Mouse (Mus musculus) forebrain, embryonic 16.5 days (tissue): Measurements from ENCODE around the gene Trub1. TPM values are rescaled to one million over a fixed set of nuclear protein-coding genes. Genes with fewer than 3 reads are reported as not detected.

Experiments used
- ATAC-seq: fragments of 200-750 bp; cut with Nextera tagmentation; 2 replicates; pipeline ENCODE4 v1.8.0; 2017; ENCODE audit warnings: mild to moderate bottlenecking, moderate library complexity
- H3K27ac ChIP-seq: fragments of 300-500 bp; sonication (generic); 2 replicates; pipeline ENCODE4 v1.5.1; 2014; ENCODE audit warnings: low read length, control low read depth
- H3K27me3 ChIP-seq: fragments of 300-500 bp; sonication (generic); replicated peaks from 2 replicates; pipeline ENCODE4 v1.6.1; 2014; ENCODE audit warnings: low read length; ENCODE audit not compliant: control insufficient read depth, insufficient read depth
- H3K36me3 ChIP-seq: fragments of 300-500 bp; sonication (generic); 2 replicates; pipeline ENCODE4 v1.6.1; 2014; ENCODE audit not compliant: control insufficient read depth, insufficient read depth
- H3K4me1 ChIP-seq: fragments of 300-500 bp; sonication (generic); replicated peaks from 2 replicates; pipeline ENCODE4 v1.6.1; 2014; ENCODE audit warnings: low read length; ENCODE audit not compliant: control insufficient read depth, insufficient read depth
- H3K4me2 ChIP-seq: fragments of 300-500 bp; sonication (generic); 2 replicates; pipeline ENCODE4 v1.6.1; 2014; ENCODE audit warnings: mild to moderate bottlenecking, low read length, control low read depth
- H3K4me3 ChIP-seq: fragments of 300-500 bp; sonication (generic); replicated peaks from 2 replicates; pipeline ENCODE4 v1.5.1; 2014; ENCODE audit warnings: mild to moderate bottlenecking, low read length, control low read depth
- H3K9ac ChIP-seq: fragments of 300-500 bp; sonication (generic); replicated peaks from 2 replicates; pipeline ENCODE4 v1.6.1; 2014; ENCODE audit warnings: low read depth, low read length, control low read depth
- H3K9me3 ChIP-seq: fragments of 300-500 bp; sonication (generic); 2 replicates; pipeline ENCODE4 v1.6.1; 2016; ENCODE audit warnings: low read length; ENCODE audit not compliant: control insufficient read depth
- WGBS: fragments of 180-500 bp; shearing (Covaris S2); extraction: QIAGEN DNeasy Blood & Tissue Kit; methylation state at CpG from one replicate; pipeline ENCODE4 v1.1.7; 2014; 5-methylcytosine and 5-hydroxymethylcytosine counted together
- polyA plus RNA-seq: library from polyadenylated mRNA; unstranded; fragments of >200 nt; fragmentation: Nextera tagmentation; extraction: Ambion mirVana; gene quantifications from 2 replicates; pipeline ENCODE4 v1.2.1, GENCODE M21; 2015

The Trub1 gene
- polyA plus RNA-seq, 1 experiment from 2014 or later: 17.3 TPM

- Histone ChIP-seq H3K4me2 (no peak overlapping the region), H3K27ac (no peak overlapping the region), H3K9me3 (no peaks in the 10 kb centered on the region), H3K4me3 (no peak overlapping the region), H3K4me1 (peaks cover 18% of the 10 kb centered on the region), H3K27me3 (no peaks in the 10 kb centered on the region), H3K36me3 (no peaks in the 10 kb centered on the region), H3K9ac (no peak overlapping the region)
- 96% methylated on average over 25 of the region's 25 CpGs for WGBS
- no peak for ATAC-seq
Observed at GRCm38 (mm10) chr19:57455286-57455960, 2.7 kb downstream of the Trub1 start.

GRCm38 (mm10) chr19:57457075-57457474, 4.4 kb downstream of the Trub1 start:
- H3K36me3 ChIP-seq: no peaks in the 10 kb centered on the region
- H3K27ac ChIP-seq: no peak overlapping the region
- H3K4me2 ChIP-seq: no peak overlapping the region
- H3K4me3 ChIP-seq: no peak overlapping the region
- H3K9me3 ChIP-seq: no peaks in the 10 kb centered on the region
- no peak overlapping the region for H3K9ac ChIP-seq
- no peak for ATAC-seq
- WGBS: 85% methylated on average over 2 of the region's 2 CpGs
- H3K4me1 ChIP-seq: peaks cover 17% of the 10 kb centered on the region
- no peaks in the 10 kb centered on the region for H3K27me3 ChIP-seq

- Histone ChIP-seq H3K4me2 (no peak overlapping the region), H3K4me1 (0 out of 2 replicates have a peak, but pooled peaks cover 4% of the 10 kb centered on the region), H3K4me3 (no peak overlapping the region), H3K27me3 (no peaks in the 10 kb centered on the region), H3K9ac (no peak overlapping the region), H3K36me3 (no peaks in the 10 kb centered on the region), H3K27ac (no peak overlapping the region), H3K9me3 (no peaks in the 10 kb centered on the region)
- ATAC-seq: no peak
- WGBS: 15% methylated on average over 8 of the region's 8 CpGs
Observed at GRCm38 (mm10) chr19:57463741-57464140, 11.0 kb downstream of the Trub1 start.

- no peak overlapping the region for H3K9ac ChIP-seq
- ATAC-seq: no peak
- H3K27me3 ChIP-seq: no peaks in the 10 kb centered on the region
- 0 out of 2 replicates have a peak, but pooled peaks cover 4% of the 10 kb centered on the region for H3K4me1 ChIP-seq
- no peaks in the 10 kb centered on the region for H3K9me3 ChIP-seq
- H3K27ac ChIP-seq: no peak overlapping the region
- no peak overlapping the region for H3K4me2 ChIP-seq
- 0 out of 2 replicates have a peak, but pooled peaks cover 2% of the 10 kb centered on the region for H3K36me3 ChIP-seq
- 92% methylated on average over 7 of the region's 7 CpGs for WGBS
- H3K4me3 ChIP-seq: no peak overlapping the region
Observed at GRCm38 (mm10) chr19:57465742-57466141, 13.0 kb downstream of the Trub1 start.

- H3K36me3 ChIP-seq: 0 out of 2 replicates have a peak, but pooled peaks cover 2% of the 10 kb centered on the region
- no peak overlapping the region for H3K9ac ChIP-seq
- H3K4me3 ChIP-seq: no peak overlapping the region
- H3K9me3 ChIP-seq: no peaks in the 10 kb centered on the region
- H3K27me3 ChIP-seq: no peaks in the 10 kb centered on the region
- WGBS: 81% methylated on average over 12 of the region's 12 CpGs
- no peak overlapping the region for H3K4me2 ChIP-seq
- no peak for ATAC-seq
- H3K4me1 ChIP-seq: peaks cover 6% of the 10 kb centered on the region; the same call in 1 of the 2 replicates
- H3K27ac ChIP-seq: no peak overlapping the region
Observed at GRCm38 (mm10) chr19:57471033-57471432, 18.3 kb downstream of the Trub1 start.

- peak; percentile 67 for ATAC-seq
Observed at GRCm38 (mm10) chr19:57472169-57472568, 19.5 kb downstream of the Trub1 start.

GRCm38 (mm10) chr19:57473301-57473700, 20.6 kb downstream of the Trub1 start:
- Histone ChIP-seq H3K9ac (no peak overlapping the region), H3K4me1 (peaks cover 6% of the 10 kb centered on the region; the same call in 1 of the 2 replicates), H3K27me3 (no peaks in the 10 kb centered on the region), H3K4me3 (no peak overlapping the region), H3K27ac (peak overlapping the region; percentile 19), H3K9me3 (no peaks in the 10 kb centered on the region), H3K36me3 (0 out of 2 replicates have a peak, but pooled peaks cover 2% of the 10 kb centered on the region), H3K4me2 (no peak overlapping the region)
- 45% methylated on average over 16 of the region's 16 CpGs for WGBS
- ATAC-seq: peak; percentile 57

More at GRCm38 (mm10) chr19:57472169-57472568, 19.5 kb downstream of the Trub1 start:
- no peaks in the 10 kb centered on the region for H3K9me3 ChIP-seq
- WGBS: 42% methylated on average over 15 of the region's 15 CpGs
- H3K9ac ChIP-seq: no peak overlapping the region
- H3K4me2 ChIP-seq: no peak overlapping the region
- H3K4me3 ChIP-seq: no peak overlapping the region
- H3K4me1 ChIP-seq: peaks cover 6% of the 10 kb centered on the region; the same call in 1 of the 2 replicates
- 0 out of 2 replicates have a peak, but pooled peaks cover 2% of the 10 kb centered on the region for H3K36me3 ChIP-seq
- no peak overlapping the region for H3K27ac ChIP-seq
- H3K27me3 ChIP-seq: no peaks in the 10 kb centered on the region

GRCm38 (mm10) chr19:57475298-57475697, 22.6 kb downstream of the Trub1 start:
- H3K36me3 ChIP-seq: no peaks in the 10 kb centered on the region
- no peak overlapping the region for H3K27ac ChIP-seq
- H3K4me2 ChIP-seq: no peak overlapping the region
- no peaks in the 10 kb centered on the region for H3K27me3 ChIP-seq
- peaks cover 6% of the 10 kb centered on the region for H3K4me1 ChIP-seq
- no peak for ATAC-seq
- H3K9me3 ChIP-seq: no peaks in the 10 kb centered on the region
- no peak overlapping the region for H3K4me3 ChIP-seq
- no peak overlapping the region for H3K9ac ChIP-seq
- 73% methylated on average over 4 of the region's 4 CpGs for WGBS

GRCm38 (mm10) chr19:57477310-57477709, 24.6 kb downstream of the Trub1 start:
- no peak overlapping the region for H3K4me3 ChIP-seq
- no peak overlapping the region for H3K9ac ChIP-seq
- no peaks in the 10 kb centered on the region for H3K27me3 ChIP-seq
- peaks cover 6% of the 10 kb centered on the region for H3K4me1 ChIP-seq
- 70% methylated on average over 8 of the region's 8 CpGs for WGBS
- no peak overlapping the region for H3K27ac ChIP-seq
- H3K9me3 ChIP-seq: no peaks in the 10 kb centered on the region
- no peak for ATAC-seq
- H3K36me3 ChIP-seq: no peaks in the 10 kb centered on the region
- no peak overlapping the region for H3K4me2 ChIP-seq
